Mouse (Mus musculus): ENCODE data around the gene Pfn1.
A peak's percentile ranks its signal among the peaks of the same experiment; 100 is the strongest.

Pfn1 gene

DNA sequence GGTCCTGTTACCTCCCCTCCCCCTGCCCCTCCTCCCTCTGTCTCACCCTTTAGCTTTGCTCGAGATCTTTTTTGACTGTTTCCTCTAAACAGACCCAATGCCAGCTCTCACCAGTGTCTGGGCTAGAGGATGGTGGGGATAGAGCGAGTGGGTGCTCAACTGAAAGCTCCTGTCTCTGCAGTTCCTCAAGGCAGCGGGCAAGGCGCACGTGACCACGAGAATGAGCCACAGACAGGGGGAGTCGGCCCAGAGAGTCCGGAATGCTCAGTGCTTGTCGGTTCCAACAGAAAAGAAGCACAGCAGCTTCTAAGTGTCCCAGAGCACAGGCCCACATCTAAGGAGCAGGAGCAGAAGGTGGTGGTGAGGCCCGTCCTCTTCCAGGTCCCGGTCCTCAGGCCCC, 20.1 kb upstream of the Pfn1 start:
- DNase-seq (ENCODE audit: low spot score in 2 of 2): no peak

DNA sequence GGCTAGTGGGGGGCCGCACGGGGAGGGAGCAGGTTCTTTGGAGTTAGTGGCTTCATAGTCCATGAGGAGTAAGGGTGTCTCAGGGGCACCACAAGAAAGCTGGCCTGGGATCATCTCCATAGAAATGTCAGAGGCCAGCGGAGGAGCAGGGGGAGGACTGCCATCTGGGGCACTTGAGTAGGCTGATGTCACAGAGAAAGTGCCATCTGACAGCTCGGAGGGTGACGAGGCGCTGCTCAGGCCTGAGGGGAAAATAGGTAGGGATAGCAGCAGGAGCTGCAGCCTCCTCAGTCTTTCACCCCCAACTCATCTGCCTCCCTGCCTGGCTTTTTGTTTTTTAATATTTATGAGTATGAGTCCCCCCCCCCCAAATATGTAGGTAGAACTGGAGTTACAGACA, 19.6 kb upstream of the Pfn1 start:
- DNase-seq (ENCODE audit: low spot score in 2 of 2): no peak

DNA sequence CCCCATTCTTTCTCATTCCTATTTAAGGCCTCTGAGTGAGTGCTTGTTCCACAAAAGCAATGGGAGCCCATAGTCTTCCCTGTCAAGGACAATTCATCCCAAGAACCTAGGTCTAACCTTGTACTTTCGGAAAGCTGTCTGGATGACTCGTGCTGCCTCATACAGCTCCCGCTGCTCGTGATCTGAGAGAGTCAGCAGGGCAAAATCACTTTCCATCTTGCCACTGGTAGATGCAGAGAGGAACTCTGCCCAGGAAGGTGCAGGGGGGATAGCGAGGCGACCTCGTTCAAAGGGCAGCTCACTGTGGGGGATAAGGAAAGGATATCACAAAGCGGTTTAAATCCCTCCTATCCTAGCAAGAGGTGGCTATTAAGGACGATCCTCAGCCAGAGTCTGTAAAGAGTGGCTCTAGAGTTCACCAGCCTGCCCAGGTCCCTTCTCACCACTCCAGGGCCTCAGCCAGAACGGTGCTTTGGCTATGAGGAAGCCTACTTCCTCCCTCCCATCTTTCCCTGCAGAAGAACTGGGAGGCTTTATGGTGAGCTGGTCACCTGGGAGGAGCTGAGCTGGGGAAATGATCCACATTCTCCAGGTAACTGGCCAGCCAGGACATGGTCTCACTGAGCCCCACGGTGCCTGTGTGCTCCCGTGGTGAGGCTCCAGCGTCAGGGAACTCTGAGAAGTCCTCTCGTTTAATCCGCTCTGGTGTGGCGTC, 17.0 kb upstream of the Pfn1 start:
- DNase-seq (ENCODE audit: low spot score in 2 of 2): no peak

DNA sequence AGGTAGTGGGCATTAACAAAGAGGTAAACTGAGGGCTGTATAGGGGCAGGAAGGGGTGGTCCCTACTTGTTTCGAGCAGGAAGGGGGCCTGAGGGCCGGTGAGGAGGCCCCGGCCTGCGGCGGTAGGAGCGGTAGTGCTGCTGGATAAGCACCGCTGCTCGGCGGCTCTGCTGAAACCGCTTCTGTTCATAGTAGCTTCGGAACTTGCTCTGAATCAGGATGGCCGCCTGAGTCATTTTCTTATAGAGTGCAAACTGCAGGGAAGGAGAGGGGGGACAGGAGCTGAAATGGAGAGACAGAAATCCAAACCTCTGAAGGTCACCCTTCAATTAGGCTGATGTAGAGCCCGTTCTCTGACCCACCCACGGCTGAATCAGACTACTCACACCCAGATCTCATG, 16.0 kb upstream of the Pfn1 start:
- no peak for DNase-seq (ENCODE audit: low spot score in 2 of 2)

DNA sequence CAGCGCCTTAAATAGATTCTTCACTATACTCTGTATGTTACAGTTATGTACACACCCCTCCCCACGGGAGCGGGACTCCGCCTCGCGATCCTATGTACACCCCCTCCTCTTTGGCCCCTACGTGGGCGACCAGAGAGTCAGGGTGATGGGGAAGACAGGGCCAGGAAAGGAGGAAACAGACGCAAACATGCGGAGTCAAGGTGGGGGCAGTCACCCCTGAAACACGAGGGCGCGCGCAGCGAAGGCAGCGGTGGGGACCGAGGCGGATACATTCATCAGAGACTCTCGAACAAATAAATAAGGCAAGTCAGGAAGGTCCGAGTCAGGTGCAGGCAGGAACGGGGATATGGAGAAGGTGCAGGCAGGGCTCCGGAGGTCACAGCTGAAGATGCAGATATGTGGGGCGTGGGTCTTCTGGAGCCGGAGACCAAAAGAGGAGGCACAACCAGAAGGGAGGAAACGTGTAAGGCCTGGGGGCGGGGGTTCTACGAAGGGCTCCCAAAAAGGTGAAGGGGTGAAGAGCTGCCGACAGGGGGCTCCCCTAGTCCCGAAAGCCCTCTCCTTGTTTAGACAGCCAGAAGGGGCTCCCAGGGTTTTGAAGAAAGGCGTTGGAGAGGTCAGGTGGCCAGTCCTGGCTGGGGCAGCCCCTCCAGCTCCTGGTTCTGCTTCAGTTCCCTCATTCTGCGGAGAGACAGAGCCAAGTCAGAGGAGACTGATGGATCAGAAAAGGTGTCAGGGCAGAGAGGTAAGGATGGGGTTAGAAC, 15.3 kb upstream of the Pfn1 start:
- DNase-seq (ENCODE audit: low spot score in 2 of 2): peak; percentile 76 to 77

DNA sequence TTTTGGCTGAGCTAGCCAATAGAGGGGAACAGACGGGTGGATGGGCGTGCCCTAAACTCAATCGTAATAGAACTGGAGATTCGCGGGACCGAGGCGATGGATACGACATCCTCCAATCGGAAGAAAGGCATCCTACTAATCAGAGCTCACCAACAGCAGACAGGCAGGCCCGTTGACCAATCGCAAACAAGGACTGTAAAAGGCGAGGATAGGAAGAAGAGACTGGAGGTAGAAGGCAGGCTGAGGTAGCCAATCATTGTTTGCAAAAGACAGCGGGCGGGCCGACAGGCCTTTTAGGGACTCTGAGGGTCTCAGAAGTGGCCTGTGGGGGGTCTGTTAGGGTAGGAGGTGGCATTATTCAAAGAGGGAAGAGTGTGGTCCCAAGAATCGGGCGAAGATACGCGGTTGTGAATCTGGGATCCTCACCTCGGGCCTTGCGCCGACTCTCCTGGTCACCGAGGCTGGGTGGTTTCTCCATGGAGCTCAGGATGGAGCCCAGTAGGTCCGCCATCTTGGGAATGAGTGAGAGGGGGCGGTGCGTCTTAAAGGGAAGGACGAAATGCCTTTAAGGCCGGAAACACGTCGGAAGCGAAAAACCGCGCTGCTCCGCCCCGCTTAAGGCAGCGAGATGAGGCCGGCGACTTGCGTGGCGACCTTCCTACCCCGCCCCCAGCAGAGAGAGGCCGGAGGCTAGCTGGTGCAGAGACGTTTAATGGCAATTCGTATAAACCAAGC, 14.5 kb upstream of the Pfn1 start, which contains the start of gene Spag7:
TSS of gene Spag7 (minus strand) at position 646 of the 735 bp plus-strand sequence.
- DNase-seq (ENCODE audit: low spot score in 2 of 2): peak; percentile 96 to 100

DNA sequence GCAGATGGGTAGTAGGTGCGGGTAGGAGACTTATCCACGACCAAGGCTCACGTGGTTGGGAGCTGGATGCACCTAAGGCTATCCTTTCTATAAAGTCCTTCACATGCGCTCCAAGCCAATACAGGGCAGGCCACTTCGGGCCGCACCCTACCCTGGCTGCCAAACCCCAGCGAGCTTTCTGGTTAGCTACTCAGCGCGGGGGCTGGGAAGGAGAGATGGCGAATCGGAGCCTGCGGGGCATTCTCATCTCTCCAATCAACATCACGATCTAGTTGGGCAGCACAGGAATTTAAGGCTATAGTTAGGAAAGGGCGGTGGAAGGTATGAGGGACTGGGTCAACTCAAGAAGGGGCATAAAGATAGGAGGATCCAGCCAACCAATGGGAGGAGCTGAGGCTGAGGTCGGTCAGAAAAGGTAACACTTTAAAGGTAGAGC, 13.9 kb upstream of the Pfn1 start:
- peak in 1 of 2 experiments; percentile 80 for DNase-seq (ENCODE audit: low spot score in 2 of 2)

DNA sequence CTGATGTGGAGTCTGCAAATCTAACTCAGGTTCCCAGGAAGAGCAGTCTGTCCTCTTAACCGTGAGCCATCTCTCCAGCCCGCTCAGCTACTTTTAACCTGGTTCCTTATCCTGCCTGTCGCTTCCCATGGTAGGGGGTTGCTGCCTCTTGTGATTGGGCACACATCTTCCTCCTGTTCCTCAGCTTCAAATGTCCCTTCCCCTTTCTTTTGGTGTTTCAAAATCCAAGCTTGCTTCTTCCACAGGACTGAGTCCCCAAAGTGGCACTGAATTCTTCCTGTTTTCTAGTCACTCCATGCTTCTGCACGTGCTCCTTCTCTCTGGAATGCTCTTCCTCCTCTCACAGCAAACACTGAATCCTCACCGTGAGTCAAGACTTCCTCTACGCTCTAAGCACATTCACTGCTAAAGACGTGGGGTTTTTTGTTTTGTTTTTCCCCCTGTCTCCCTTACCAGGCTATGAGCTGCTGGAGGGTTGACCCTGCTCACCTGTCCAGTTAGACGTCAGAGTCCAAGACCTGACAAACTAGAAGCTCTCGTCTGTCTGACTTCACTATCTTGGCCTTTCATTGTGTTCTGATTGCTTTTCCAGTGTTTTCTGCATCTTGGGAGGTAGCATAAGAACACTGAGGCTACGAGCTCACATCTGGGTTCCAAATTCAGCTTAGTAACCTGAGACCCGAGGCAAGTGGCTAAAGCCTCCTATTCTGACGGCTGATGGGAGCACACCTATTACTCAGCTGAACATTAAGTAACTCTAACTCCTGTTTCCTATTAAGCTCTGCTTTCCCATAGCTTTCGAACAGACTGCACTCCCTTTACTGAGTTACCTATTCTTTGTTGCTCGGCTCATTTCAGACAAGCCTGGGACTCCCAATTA, 13.1 kb upstream of the Pfn1 start:
- no peak for DNase-seq (ENCODE audit: low spot score in 2 of 2)

DNA sequence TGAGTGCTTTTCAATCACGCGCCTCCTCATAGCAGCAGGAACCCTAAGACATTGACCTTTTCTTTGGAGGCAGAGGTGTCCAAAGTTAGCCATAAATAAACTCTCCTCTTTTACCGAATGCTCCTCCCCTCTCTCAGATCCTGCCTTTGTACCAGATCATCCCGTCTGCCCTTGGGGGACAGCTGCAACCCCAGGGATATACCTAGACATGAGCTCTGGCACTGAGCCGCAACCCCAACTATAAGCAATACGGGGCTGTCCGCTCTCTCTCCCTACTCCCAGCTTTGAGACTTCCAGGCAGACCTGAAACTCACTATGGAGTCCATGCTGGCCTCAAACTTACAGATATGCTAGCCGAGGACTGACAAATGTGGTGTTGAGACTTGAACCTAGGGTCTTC, 12.2 kb upstream of the Pfn1 start:
- no peak for DNase-seq (ENCODE audit: low spot score in 2 of 2)

DNA sequence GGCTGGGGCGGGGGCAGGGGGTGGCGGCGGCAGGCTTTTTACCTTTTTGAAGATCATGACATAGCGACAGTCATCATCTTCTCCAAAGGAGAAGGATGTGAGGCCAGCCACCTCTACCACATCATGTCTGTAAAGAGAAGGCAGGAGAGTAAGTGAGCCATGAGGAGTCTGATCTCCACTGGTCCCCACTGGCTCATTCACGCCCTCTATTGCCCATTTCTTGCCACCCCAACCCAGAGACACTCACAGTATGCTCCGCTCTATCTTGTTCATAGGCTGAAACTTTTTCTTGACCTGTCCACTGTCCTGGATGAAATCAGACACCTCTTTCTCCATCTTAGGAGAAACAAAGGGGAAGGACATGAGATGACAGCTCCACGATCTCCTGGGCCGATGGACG, 10.3 kb upstream of the Pfn1 start:
- DNase-seq (ENCODE audit: low spot score in 2 of 2): no peak

DNA sequence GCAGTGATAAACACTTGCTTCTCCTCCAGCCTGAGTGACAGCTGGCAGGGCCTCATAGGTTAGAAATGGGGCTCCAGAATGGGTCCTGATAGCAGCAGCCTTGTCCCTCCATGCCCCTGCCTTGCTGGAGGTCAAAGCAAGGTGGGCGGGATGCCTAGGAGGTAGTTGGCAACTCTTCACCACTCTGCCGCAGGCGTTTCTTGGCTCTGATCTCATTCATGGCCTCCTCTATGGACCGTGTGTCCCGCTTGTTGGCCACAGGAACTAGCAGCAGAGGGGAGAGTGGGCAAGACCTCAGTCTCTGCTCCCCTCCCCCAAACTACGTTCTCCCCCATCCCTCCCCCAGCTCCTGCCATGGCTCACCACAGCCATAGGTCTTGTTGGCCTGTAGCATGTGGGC, 9.5 kb upstream of the Pfn1 start:
- no peak for DNase-seq (ENCODE audit: low spot score in 2 of 2)

DNA sequence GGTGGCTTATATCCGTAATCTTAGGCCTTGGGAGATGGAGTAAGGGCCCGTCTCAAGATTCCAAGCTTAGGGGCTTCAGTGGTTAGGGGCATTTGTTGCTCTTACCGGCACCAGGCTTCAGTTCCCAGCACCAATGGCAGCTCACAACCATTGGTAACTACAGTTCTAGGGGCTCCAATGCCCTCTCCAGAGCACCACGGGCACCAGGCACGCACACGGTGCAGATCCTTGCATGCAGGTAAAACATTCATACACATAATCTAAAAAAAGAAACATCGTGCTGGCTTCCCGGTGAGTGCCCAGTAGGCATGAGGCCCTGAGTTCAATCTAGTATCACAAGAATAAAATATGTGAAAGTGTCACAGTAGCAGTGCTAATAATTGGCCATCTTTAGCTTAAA, 8.7 kb upstream of the Pfn1 start:
- no peak for DNase-seq (ENCODE audit: low spot score in 2 of 2)

DNA sequence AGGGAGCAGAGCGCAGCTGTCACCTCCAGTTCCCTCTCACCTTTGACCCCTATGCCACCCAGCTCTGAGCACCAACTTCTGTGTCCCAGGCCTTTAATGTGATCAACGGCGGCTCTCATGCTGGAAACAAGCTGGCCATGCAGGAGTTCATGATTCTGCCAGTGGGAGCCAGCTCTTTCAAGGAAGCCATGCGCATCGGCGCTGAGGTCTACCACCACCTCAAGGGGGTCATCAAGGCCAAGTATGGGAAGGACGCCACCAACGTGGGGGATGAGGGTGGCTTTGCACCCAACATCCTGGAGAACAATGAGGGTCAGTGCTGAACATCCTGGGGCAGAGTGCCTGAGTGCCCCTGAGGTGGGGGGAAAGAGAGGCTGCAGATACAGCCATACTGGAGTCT, 6.1 kb upstream of the Pfn1 start:
- DNase-seq (ENCODE audit: low spot score in 2 of 2): no peak

DNA sequence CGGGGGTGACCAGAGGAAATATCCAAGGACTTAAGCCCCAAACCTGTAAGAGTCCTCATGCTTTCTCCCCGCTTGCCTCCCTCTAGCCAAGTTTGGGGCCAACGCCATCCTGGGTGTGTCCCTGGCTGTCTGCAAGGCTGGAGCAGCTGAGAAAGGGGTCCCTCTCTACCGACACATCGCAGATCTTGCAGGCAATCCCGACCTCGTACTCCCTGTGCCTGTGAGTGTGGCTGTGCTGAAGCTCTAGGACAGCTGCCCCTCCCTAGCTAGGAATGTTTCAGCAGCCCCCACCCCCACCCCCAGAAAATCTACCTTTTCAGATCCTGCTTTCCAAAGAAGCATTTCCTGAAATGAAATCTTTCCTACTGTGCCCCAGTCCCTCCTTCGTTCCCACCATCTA, 4.5 kb upstream of the Pfn1 start:
- no peak for DNase-seq (ENCODE audit: low spot score in 2 of 2)

DNA sequence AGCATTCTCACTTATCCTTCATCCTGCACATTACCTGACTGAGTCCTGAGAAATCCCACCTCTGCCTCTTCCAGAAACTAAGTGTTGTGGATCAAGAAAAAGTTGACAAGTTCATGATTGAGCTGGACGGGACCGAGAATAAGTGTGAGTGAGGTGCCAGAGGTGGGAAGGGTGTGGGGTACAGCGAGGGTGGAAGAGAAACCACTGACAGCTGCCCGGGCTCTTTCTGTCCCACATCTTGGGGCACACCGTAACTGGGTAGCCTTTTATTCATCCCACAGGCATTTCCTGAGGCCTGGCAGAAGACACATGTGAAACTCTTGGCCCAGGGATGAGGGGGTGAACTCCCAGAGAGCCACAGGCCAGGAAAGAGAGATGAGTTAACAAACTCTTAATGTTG, 4.1 kb upstream of the Pfn1 start:
- no peak for DNase-seq (ENCODE audit: low spot score in 2 of 2)

DNA sequence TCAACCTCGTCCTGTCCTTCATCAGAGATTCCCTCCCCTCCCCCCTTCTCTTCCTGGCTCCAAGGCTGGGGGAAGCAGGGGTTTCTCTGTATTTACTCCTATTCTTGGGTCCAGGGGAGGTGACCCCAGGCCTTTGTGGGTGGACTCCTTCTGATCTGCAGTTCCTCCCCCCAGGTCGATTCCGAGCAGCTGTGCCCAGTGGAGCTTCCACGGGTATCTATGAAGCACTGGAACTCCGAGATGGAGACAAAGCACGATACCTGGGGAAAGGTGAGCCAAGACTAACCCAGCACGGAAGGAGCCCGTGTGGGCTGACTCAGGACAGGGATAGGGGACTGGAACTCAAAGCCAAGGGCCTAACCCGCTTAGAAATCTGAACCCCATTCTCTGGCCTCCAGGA, 3.5 kb upstream of the Pfn1 start:
- no peak for DNase-seq (ENCODE audit: low spot score in 2 of 2)

DNA sequence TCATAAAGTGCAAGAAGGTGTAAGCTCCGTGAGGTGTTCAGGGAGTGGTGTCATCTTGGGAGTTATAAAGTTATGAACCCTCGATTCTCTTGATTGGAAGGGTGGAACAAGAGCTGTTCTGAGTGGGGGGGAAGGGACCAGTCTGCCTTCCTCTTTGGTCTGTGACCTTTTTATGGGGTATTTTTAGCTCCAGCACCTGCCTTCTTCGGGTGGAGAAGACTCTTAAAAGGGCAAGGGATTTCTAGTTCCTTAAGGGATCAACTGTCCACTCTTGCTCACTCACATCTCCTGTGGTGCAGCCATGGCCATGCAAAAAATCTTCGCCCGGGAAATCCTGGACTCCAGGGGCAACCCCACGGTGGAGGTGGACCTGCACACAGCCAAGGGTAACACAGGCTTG, 3.1 kb upstream of the Pfn1 start:
- no peak for DNase-seq (ENCODE audit: low spot score in 2 of 2)

DNA sequence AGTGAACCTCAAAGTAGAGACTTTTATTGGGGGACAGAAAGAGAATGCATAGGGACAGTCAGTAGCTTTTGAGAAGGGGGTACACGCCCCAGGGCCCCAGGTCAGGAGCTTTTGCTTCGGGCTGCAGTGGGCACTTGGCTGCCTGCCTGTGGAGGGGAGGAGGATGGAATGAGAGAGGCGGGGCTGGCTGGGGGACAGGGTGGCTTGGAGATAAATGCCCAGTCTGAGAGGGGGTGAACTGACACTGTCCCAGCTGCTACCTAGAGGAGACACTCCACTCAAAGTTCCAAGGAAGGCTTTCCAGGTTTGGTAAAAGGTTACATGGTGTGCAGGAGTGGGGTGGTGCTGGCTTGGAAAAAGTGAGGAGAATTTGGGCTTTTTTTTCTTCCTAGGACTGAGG, 2.5 kb upstream of the Pfn1 start, which contains the start of gene Eno3:
TSS of gene Eno3 (plus strand) at position 239 of the 400 bp plus-strand sequence.
- no peak for DNase-seq (ENCODE audit: low spot score in 2 of 2)

DNA sequence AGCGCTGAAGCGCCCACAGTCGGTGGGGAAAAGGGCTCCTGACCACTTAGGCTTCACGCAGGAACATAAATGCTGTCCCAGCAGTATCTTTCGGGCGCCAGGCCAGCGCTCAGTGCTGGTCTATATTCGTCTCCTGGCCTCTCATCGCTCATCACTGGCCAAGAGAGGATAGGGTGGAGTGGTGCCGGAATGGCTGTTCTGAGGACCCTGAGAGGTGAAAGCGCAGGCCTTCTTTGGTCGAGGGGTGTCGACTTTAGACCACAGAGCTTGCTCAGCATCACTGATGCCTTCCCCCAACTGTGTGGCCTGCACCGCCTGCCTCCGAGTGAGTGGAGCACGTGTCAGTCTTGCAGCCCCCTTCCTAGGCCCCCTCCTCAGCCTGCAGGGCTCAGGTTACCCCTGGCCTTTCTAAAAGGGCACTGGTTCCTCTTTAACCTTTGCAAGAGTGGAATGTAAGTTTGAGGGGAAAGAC, 2.0 kb upstream of the Pfn1 start:
- no peak for DNase-seq (ENCODE audit: low spot score in 2 of 2)

DNA sequence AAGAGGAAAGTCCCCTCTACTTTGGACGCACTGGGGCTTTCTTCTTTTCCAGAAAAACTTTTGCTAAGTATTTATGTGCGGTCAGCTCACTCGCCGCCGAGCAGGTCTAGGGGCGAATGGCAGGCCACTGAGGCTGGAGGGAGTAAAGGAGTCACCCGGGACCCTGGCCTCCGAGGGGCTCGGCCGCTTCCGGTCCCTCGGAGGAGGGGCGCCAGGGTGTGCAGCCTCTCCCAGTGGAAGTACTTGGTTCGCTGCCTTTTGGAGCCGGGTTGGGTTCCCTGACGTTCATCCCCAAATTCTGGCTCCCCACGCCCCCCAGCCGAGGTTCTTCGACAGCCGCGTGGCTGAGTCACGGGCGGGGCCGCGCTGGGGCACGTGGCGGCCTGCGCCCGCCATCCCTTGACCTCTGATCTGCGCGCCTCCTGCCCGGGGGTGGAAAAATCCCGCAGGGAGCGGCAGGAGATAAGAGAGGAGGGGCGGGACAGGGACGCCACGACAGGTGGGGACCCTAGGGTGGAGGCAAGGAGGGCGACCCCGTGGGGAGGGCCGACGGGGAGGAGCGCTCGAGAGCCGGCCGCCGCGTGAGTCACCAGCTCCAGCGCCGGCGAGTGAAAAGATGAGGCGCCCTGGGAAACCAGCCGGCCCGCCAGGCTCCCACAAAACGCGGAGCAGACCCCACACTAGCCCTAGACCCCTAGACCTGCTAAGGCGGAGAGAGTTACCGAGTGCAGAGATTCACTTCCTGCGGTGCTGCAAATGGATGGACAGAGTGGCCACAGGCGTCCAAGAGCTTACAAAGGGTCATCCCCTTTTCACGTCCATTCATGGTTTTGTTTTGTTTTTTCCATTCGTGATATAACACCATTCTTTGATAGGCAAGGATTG, 1.4 kb upstream of the Pfn1 start:
- DNase-seq (ENCODE audit: low spot score in 2 of 2): no peak

Measured in frontal cortex, postnatal 10 days (tissue).